Mouse (Mus musculus): ENCODE data around the gene Gm498.

DNA sequence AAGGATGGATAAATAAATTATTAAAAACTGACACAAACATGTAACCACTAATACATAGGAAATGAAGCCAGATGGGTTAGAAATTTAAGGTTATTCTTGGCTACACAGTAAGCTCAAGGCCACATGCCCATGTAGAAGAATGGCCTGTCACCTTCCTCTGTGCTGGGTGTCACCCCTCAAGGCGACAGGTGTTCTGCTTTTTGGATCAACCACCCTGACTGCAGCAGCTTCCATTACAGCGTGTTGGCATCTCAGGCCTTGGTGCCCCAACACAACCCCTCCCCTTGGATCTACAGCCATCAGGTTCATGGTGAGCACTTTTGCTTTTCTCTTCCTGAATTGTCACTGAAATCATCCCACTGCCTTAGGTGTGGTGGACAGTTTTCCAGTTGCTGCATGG, 34.0 kb upstream of the Gm498 start:
- no peak for TF ChIP-seq CTCF (IDR thresholded peaks at IDR 0.05)
- TF ChIP-seq EP300 (IDR thresholded peaks at IDR 0.05; ENCODE audit: insufficient read depth, low read depth, low read length) = no peak
- TF ChIP-seq POLR2A (IDR thresholded peaks at IDR 0.05; ENCODE audit: insufficient read depth, low read depth, low read length) = no peak

Data from heart, adult 2 months (tissue).